Mouse (Mus musculus): ENCODE measurements around the gene Hba-a2. TPM values are rescaled to one million over a fixed set of nuclear protein-coding genes. Genes with fewer than 3 reads are reported as not detected.
"Not testable (repeated sequence)": the region's sequence is repeated elsewhere in the genome, so short reads cannot be mapped to it uniquely, and the experiment has no call there.

Hba-a2 gene
- polyA plus RNA-seq, 1 experiment from 2014 or later, result 3,755 TPM

- Histone ChIP-seq H3K4me1 (no peaks in the 10 kb centered on the region), H3K36me3 (replicated peaks) (no peaks in the 10 kb centered on the region), H3K4me3 (no peak overlapping the region), H3K27me3 (replicated peaks; ENCODE audit: low read depth, poor library complexity, severe bottlenecking) (peaks cover 32% of the 10 kb centered on the region), H3K9me3 (no peaks in the 10 kb centered on the region), H3K27ac (replicated peaks) (no peak overlapping the region)
- WGBS, result 76% methylated on average over 7 of the region's 7 CpGs
- no peak for DNase-seq (ENCODE audit: low spot score)
Measured at GRCm38 (mm10) chr11:32285031-32285775, 11.1 kb upstream of the Hba-a2 start.

DNA sequence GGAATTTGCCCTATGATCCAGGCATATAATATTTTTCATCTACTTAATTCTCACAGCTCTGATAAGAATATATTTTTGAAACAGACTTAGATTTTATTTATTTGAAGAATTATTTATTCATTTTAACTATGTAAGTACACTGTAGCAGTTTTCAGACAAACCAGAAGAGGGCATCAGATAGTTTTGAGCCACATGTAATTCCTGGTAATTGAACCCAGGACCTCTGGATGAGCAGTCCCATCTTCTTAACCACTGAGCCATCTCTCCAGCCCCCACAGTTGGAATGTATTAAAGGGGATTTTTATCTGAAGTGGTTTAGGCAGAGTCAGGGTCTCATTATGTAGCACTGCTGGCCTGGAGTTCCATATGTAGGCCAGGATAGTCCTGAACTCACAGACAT lies 10.4 kb upstream of the Hba-a2 start:
- not testable (repeated sequence) for H3K36me3 ChIP-seq (replicated peaks); H3K4me3 ChIP-seq; H3K27ac ChIP-seq (replicated peaks); H3K4me1 ChIP-seq; H3K9me3 ChIP-seq; DNase-seq (ENCODE audit: low spot score)
- peaks cover 29% of the 10 kb centered on the region for H3K27me3 ChIP-seq (replicated peaks; ENCODE audit: low read depth, poor library complexity, severe bottlenecking)

DNA sequence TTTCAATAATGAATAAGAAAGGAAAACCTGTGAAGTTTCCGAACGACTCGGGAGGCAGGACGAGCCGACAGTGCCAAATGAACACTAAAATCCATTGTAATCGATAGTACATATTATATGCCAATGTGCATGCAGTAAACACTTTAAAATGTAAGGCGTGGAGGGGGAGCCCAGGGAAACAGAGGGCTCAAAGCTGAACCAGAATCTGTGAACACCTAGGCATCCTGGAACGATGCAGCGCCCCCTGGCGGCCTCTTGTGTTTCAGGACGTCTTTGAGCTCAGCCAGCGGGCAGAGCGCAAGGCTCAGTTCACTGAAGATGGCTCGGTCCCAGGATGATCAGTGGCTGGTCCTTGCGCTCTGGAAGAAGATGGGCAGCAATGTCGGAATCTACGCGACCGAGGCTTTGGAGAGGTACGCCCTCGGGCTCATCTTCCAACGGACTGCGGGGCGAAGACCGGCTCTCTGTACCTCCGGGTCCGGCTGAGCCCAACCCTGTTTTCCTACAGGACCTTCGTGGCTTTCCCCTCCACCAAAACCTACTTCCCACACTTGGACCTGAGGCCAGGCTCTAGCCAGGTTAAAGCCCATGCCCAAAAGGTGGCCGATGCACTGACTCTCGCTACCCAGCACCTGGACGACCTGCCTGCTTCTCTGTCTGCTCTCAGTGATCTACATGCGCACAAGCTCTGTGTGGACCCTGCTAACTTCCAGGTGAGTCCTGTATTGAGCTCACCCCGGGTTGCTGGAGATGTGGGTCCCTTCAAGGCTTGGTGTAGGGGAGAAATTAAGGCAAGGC lies 9.4 kb upstream of the Hba-a2 start, which contains the start of gene Hbq1b:
Gene Hbq1b (plus strand): TSS at position 271 of the 798 bp plus-strand sequence.
- H3K36me3 ChIP-seq (replicated peaks); H3K4me1 ChIP-seq; H3K9me3 ChIP-seq; H3K27ac ChIP-seq (replicated peaks): not testable (repeated sequence)
- DNase-seq (ENCODE audit: low spot score), result peak; percentile 72
- Histone ChIP-seq H3K4me3 (peak within 1 kb of the TSS; percentile 45), H3K27me3 (replicated peaks; ENCODE audit: low read depth, poor library complexity, severe bottlenecking) (peaks cover 19% of the 10 kb centered on the region)
- 20% methylated on average over 33 of the region's 33 CpGs for WGBS

- no peaks in the 10 kb centered on the region for H3K4me1 ChIP-seq
- 68% methylated on average over 9 of the region's 9 CpGs for WGBS
- H3K9me3 ChIP-seq, result no peaks in the 10 kb centered on the region
- H3K27ac ChIP-seq (replicated peaks), result no peak overlapping the region
- H3K36me3 ChIP-seq (replicated peaks), result no peaks in the 10 kb centered on the region
- H3K4me3 ChIP-seq, result 0 out of 2 replicates have a peak overlapping the region, but pooled peaks have one; percentile 13
- peaks cover 18% of the 10 kb centered on the region for H3K27me3 ChIP-seq (replicated peaks; ENCODE audit: low read depth, poor library complexity, severe bottlenecking)
- DNase-seq (ENCODE audit: low spot score), result no peak
Measured at GRCm38 (mm10) chr11:32287493-32287825, 8.8 kb upstream of the Hba-a2 start.

- not testable (repeated sequence) for H3K27ac ChIP-seq (replicated peaks); DNase-seq (ENCODE audit: low spot score); H3K9me3 ChIP-seq; H3K4me3 ChIP-seq; H3K4me1 ChIP-seq; H3K36me3 ChIP-seq (replicated peaks)
- 84% methylated on average over 4 of the region's 4 CpGs for WGBS
- peaks cover 11% of the 10 kb centered on the region for H3K27me3 ChIP-seq (replicated peaks; ENCODE audit: low read depth, poor library complexity, severe bottlenecking)
Measured at GRCm38 (mm10) chr11:32292819-32293218, 3.5 kb upstream of the Hba-a2 start.

DNA sequence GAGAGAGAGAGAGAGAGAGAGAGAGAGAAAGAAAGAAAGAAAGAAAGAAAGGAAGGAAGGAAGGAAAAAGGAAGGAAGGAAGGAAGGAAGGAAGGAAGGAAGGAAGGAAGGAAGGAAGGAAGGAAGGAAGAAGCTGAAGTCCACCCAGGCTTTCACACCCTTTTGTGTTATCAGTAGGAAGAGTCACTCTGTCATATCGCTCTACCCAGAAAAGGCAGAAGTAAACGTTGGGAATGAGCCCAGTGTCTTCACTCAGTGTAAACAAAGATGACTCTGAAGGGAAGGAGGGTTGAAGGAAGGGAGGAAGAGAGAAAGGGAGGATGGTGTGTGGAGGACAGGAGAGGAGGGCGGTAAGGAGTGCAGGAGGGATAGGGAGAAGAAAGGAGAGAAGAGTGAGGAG lies 2.8 kb upstream of the Hba-a2 start:
- not testable (repeated sequence) for H3K4me3 ChIP-seq; H3K36me3 ChIP-seq (replicated peaks); H3K4me1 ChIP-seq; H3K27ac ChIP-seq (replicated peaks); H3K27me3 ChIP-seq (replicated peaks; ENCODE audit: low read depth, poor library complexity, severe bottlenecking); DNase-seq (ENCODE audit: low spot score); H3K9me3 ChIP-seq
- WGBS, result 78% methylated on average over 3 of the region's 3 CpGs

GRCm38 (mm10) chr11:32297417-32297816 lies 1.1 kb downstream of the Hba-a2 start:
- not testable (repeated sequence) for H3K4me3 ChIP-seq; H3K27ac ChIP-seq (replicated peaks); DNase-seq (ENCODE audit: low spot score); H3K9me3 ChIP-seq; H3K36me3 ChIP-seq (replicated peaks); H3K4me1 ChIP-seq
- H3K27me3 ChIP-seq (replicated peaks; ENCODE audit: low read depth, poor library complexity, severe bottlenecking), result peaks cover 21% of the 10 kb centered on the region
- WGBS, result 46% methylated on average over 2 of the region's 2 CpGs

- no peaks in the 10 kb centered on the region for H3K4me1 ChIP-seq
- H3K4me3 ChIP-seq, result no peak overlapping the region
- no peaks in the 10 kb centered on the region for H3K9me3 ChIP-seq
- peaks cover 24% of the 10 kb centered on the region for H3K27me3 ChIP-seq (replicated peaks; ENCODE audit: low read depth, poor library complexity, severe bottlenecking)
- no peaks in the 10 kb centered on the region for H3K36me3 ChIP-seq (replicated peaks)
- no peak overlapping the region for H3K27ac ChIP-seq (replicated peaks)
- no peak for DNase-seq (ENCODE audit: low spot score)
- WGBS, result 87% methylated on average over 1 of the region's 1 CpGs
Measured at GRCm38 (mm10) chr11:32297866-32298531, 1.7 kb downstream of the Hba-a2 start.

DNA sequence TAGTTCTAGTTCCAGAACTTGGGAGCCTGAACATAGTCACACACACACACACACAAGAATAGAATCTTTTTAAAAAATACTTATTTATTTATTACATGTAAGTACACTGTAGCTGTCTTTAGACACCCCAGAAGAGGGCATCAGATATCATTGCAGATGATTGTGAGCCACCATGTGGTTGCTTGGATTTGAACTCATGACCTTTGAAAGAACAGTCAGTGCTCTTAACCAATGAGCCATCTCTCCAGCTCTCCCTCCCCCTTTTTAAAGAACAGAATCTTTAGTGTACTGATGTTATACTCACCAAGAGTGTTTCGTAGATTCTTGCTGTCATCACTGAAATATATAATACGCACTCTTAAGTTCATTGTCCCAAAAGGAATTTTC lies 2.2 kb downstream of the Hba-a2 start:
- H3K4me3 ChIP-seq, result no peak overlapping the region
- H3K4me1 ChIP-seq, result no peaks in the 10 kb centered on the region
- peaks cover 29% of the 10 kb centered on the region for H3K27me3 ChIP-seq (replicated peaks; ENCODE audit: low read depth, poor library complexity, severe bottlenecking)
- WGBS, result 95% methylated on average over 2 of the region's 2 CpGs
- no peaks in the 10 kb centered on the region for H3K36me3 ChIP-seq (replicated peaks)
- H3K9me3 ChIP-seq, result no peaks in the 10 kb centered on the region
- no peak for DNase-seq (ENCODE audit: low spot score)
- no peak overlapping the region for H3K27ac ChIP-seq (replicated peaks)

GRCm38 (mm10) chr11:32299865-32300264 lies 3.6 kb downstream of the Hba-a2 start, which contains the start of gene Hbq1a:
TSS of gene Hbq1a (plus strand) at chr11:32300069.
- H3K9me3 ChIP-seq; H3K36me3 ChIP-seq (replicated peaks); H3K4me1 ChIP-seq; H3K27ac ChIP-seq (replicated peaks): not testable (repeated sequence)
- peak within 1 kb of the TSS; percentile 45 for H3K4me3 ChIP-seq
- WGBS, result 9% methylated on average over 16 of the region's 16 CpGs
- H3K27me3 ChIP-seq (replicated peaks; ENCODE audit: low read depth, poor library complexity, severe bottlenecking), result peaks cover 29% of the 10 kb centered on the region
- DNase-seq (ENCODE audit: low spot score), result peak; percentile 68

DNA sequence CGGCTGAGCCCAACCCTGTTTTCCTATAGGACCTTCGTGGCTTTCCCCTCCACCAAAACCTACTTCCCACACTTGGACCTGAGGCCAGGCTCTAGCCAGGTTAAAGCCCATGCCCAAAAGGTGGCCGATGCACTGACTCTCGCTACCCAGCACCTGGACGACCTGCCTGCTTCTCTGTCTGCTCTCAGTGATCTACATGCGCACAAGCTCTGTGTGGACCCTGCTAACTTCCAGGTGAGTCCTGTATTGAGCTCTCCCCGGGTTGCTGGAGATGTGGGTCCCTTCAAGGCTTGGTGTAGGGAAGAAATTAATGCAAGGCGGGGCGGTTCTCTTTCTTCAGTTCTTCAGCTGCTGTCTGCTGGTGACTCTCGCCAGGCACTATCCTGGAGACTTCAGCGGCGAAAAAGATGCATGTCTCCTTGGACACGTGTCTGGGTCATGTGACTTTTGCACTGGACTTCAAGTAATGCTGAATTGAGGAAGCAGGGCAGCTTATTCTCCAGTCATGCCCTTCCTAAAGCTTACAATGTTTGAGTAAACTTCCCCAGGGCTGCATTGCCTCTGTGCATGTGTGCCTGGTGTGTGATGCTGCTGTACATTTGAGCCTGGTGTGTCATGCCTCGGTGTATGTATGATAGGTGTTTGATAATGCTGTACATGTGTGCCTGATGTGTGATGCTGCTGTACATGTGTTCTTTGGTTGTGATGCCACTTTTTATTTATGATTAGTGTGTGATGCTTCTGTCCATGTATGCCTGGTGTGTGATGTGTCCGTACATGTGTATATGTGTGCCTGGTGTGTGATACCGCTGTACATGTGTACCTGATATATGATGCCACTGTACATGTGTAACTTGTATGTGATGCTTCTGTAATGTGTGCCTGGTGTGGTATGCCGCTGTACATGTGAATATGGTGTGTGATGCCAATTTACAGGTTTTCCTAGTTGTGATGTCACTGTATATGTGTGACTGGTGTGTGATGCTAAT lies 4.3 kb downstream of the Hba-a2 start:
- no peak overlapping the region for H3K27ac ChIP-seq (replicated peaks)
- 61% methylated on average over 16 of the region's 17 CpGs for WGBS
- peaks cover 29% of the 10 kb centered on the region for H3K27me3 ChIP-seq (replicated peaks; ENCODE audit: low read depth, poor library complexity, severe bottlenecking)
- no peaks in the 10 kb centered on the region for H3K4me1 ChIP-seq
- H3K4me3 ChIP-seq, result peak overlapping the region; percentile 45
- H3K9me3 ChIP-seq, result no peaks in the 10 kb centered on the region
- H3K36me3 ChIP-seq (replicated peaks), result no peaks in the 10 kb centered on the region
- DNase-seq (ENCODE audit: low spot score), result no peak

DNA sequence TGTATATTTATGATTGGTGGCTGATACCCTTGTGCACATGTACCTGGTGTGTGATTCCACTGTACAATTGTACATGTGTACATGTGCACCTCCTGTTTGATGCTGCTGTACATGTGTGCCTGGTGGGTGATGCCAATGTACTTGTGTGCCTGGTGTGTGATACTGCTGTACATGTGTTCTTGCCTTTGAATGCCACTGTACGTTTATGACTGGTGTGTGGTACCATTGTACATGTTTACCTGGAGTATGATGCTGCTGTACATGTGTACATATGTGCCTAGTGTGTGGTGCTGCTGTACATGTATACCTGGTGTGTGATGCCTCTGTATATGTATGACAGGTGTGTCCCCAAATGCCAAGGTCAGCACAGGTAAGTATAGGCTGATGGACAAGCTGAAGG lies 5.2 kb downstream of the Hba-a2 start:
- Histone ChIP-seq H3K27me3 (replicated peaks; ENCODE audit: low read depth, poor library complexity, severe bottlenecking) (peaks cover 29% of the 10 kb centered on the region), H3K36me3 (replicated peaks) (no peaks in the 10 kb centered on the region), H3K4me3 (no peak overlapping the region), H3K27ac (replicated peaks) (no peak overlapping the region), H3K4me1 (no peaks in the 10 kb centered on the region), H3K9me3 (no peaks in the 10 kb centered on the region)
- whole genome bisulfite sequencing, result 80% methylated on average over 1 of the region's 1 CpGs
- DNase-seq (ENCODE audit: low spot score), result no peak
